Mouse (Mus musculus): ENCODE measurements around the gene Pskh1.

Pskh1 gene

DNA sequence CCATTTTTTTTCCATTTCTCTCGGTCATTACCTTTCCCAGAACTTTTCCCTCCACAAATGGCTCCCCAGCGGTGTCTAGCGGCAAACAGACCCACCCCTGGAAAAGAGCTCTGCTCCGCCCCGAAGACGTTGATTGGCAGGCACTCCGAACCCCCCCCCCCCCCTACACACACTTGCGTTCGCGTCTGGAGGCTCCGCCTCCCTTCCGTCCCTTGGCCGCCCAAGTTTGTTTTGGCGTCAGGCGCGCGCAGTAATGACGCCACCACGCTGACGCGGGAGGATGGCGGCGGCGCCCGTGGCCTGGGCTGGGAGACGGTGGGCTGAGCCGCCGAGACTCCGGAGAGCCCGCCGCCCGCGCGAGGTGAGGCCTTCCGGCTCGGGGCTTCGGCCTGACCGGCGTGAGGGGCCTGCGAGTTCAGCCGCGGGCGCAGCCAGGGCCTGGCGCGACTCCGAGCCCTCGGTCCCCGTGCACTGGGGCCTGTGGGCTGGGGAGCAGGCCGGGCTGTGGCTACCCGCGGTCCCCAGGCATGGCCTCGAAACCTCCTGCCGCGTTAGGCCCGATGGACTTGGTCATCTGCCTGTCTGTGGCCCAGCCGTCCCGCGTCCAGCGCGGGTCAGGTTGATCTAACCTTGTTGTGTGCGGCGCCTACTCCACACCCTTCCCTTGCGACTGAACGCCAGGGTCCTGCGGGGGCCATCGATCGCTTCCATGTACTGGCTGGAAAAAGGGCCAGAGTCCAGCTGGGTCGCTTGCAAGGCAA lies at the start of gene Pskh1:
Pskh1 (plus strand) TSS at position 262 of the 761 bp plus-strand sequence.
- DNase-seq (ENCODE audit: low spot score): peak; percentile 96

DNA sequence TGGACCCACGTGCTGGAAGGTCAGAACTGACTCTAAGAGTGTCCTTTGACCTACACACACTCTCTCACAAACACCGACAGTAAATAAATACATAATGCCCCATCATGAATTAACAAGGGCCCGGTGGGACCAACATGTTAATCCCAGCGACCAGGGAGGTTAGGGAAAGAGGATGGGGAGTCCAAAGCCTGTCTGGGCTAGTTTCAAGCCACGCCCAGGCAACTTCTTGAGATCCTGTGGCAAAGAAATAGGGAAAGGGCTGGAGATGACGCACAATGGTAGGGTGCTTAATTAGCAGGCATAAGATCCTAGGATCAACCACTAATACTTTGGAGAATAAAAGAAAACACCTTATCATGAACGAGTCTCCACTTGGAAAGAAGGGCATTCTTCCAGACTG lies 49.6 kb upstream of the Pskh1 start:
- no peak for DNase-seq (ENCODE audit: low spot score)

DNA sequence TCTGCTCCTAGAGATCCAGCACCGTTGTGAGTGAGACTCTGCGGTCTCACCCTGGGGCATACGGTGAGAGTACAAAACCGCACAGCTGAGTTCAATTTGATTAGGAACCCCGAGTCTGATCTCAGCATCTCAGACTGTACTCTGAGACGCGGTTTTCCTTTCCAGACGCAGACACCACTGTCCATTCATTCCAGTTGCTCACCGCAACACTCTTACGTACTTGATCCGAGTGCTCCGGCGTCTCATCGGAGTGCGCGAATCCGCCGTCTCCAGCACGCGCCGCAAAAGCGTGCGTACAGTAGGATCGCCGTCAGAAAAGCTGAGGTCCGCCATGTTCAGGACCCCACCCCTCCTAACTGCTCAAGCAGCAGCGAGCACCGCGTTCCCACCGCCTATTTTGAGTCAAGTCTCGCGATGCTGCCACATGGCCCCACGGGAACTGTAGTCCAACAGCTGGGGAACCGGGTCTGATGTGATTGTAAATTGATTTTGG lies 48.5 kb upstream of the Pskh1 start:
- peak; percentile 91 for DNase-seq (ENCODE audit: low spot score)

DNA sequence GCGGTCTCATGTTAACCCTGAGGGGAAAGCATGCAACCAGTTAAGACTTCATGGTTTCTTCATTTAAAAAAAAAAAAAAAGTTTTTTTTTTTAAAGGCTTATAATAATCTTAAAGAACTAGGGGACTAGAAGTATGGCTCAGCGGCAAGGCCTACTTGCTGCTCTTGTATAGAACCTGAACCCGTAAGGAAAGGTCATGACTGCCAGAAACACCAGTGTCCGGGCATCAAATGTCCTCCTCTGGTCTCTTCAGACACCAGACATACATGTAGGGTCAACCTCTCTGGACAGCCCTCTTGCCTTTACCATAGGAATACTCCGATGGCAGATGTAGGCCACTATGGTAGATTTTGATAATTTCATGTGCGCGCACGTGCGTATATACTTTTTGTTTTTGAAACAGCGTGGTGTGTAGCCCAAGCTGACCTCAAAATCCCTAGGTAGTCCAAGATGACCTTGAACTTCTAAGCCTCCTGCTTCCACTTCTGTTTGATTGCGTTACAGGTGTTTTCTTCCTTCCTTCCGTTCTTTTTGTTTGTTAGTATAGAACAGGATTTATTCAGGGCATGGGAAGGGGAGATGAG lies 48.0 kb upstream of the Pskh1 start:
- no peak for DNase-seq (ENCODE audit: low spot score)

DNA sequence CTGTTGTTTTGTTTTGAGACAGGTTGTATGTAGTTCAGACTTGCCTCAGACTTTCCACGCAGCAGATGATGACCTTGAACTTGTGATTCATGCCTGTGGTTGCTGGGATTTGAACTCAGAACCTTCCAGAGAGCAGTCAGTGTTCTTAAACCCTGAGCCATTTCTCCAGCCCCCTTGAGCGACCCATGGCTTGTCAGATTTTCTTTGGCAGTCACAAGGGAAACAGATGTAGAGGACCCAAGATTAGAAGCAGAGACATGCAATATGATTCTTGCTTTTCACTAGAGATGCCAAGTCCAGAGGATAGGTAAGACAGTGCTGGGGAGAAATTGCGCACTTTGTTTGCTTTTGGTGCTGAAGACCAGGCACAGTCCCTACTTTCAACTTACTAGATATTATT lies 47.1 kb upstream of the Pskh1 start, which contains the start of gene Cenpt:
Cenpt (minus strand) TSS at position 101 of the 400 bp plus-strand sequence.
- DNase-seq (ENCODE audit: low spot score): no peak

DNA sequence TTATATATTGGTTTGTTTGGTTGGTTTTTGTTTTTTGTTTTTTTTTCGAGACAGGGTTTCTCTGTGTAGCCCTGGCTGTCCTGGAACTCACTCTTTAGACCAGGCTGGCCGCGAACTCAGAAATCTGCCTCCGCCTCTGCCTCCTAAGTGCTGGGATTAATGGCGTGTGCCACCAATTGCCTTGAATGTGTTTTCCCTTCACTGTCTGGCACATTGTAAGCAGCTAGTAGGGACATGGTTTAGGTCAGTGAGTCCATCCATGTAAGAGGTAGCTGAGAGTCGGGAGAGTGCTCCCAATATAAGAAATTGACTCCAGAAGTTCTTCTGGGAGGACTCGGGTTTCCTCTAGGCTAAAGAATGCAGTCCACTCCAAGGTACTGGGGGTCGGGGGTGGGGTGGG lies 45.9 kb upstream of the Pskh1 start:
- no peak for DNase-seq (ENCODE audit: low spot score)

DNA sequence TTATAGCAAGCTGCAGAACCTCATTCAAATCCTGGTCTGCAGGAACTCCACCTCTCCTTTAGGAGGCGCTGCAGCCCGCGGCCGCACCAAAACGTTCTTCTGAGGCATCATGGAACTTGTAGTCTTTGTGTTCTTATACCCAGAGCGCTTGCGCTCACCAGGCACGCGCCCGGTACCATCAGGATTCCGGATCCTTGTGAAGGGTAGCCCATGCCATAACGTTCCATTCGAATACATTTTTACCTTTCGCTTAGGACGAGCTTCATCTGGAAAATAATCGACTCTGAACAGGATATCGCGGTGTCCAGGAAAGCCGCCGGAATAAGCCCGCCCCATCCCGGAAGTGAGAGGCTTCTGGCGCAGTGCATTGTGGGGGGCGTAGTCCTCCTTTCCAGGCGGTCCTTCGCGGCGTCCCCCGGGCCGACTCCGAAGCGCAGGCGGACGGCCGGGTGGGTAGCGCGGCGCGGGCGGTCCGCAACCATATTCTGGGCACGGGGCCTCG lies 45.5 kb upstream of the Pskh1 start, which contains the start of gene Thap11:
Thap11 (plus strand) TSS at position 418 of the 502 bp plus-strand sequence.
- DNase-seq (ENCODE audit: low spot score): peak; percentile 96

DNA sequence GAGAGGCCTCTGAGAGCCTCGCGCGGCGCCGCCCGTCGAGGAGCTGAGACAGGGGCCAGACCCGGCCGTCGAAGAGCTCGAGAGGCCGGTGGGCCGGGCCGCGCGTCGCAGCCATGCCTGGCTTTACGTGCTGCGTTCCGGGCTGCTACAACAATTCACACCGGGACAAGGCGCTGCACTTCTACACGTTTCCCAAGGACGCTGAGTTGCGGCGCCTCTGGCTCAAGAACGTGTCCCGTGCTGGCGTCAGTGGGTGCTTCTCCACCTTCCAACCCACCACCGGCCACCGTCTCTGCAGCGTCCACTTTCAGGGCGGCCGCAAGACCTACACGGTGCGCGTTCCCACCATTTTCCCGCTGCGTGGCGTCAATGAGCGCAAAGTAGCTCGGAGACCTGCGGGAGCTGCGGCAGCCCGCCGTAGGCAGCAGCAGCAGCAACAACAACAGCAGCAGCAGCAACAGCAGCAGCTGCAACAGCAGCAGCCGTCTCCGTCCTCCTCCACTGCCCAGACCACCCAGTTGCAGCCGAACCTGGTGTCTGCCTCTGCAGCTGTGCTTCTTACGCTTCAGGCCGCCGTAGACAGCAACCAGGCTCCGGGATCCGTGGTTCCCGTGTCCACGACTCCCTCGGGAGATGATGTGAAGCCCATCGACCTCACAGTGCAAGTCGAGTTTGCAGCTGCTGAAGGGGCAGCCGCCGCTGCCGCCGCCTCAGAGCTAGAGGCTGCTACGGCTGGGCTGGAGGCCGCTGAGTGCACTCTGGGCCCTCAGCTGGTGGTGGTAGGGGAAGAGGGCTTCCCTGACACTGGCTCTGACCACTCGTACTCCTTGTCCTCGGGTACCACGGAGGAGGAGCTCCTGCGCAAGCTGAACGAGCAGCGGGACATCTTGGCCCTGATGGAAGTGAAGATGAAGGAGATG lies 44.7 kb upstream of the Pskh1 start:
- DNase-seq (ENCODE audit: low spot score): peak; percentile 35

DNA sequence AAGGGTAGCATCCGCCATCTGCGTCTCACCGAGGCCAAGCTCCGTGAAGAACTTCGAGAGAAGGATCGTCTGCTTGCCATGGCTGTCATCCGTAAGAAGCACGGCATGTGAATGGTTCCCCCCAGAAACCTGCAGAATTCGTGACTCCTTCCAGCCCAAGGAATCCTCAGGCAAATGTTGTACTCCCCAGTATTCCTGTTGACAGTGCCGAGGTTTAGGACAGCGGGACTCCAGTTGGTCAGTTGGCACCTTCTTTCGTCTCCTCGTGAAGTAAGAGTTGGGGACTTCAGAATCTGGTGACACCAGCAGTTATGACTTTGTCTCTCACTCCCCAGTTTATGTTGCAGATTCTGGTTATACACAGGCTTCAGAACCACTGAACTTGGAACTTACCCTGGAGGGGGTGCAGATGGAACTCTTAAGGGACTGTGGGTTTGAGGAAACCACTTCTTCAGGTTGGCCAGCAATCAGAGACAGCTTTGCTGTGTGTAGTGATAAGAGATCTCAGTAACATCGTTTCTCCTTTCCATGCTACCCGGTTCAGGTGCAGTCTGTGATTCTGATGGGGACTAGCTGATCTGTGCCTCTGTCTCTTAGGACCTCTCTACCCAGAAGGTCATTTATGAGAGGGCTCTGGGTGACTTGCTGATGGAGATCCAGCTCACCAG lies 43.9 kb upstream of the Pskh1 start:
- peak; percentile 32 for DNase-seq (ENCODE audit: low spot score)

DNA sequence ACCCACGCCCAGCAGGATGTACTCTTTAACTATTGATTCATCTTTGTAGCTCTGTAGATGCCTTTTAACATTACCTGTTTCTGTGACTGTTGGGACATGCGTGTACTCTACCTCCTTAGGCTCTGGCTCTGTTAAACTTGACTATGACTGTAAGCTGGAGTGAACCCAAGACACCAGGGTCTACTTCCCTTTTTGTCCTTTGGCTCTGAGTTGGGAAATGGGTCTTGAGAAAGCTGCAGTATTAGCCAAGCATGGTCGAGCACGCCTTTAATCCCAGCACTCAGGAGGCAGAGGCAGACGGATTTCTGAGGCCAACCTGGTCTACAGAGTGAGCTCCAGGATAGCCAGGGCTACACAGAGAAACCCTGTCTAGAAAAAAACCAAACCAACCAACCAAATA lies 41.7 kb upstream of the Pskh1 start:
- no peak for DNase-seq (ENCODE audit: low spot score)

DNA sequence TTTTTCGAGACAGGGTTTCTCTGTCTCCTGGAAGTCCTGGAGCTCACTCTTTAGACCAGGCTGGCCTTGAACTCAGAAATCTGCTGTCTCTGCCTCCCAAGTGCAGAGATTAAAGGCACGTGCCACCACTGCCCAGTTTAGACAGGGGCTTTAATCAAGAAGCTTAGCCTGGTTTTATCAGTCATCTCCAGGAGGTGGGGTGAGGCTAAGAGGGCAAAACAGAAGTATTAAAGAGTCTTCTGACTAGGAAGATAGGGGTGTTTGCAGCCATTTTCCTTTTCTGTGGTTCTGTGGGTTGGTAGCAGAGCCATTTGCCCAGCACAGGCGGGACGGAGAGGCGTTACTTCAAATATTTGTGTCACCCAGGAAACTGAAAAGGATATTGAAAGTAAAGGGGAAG lies 40.9 kb upstream of the Pskh1 start:
- DNase-seq (ENCODE audit: low spot score): no peak

DNA sequence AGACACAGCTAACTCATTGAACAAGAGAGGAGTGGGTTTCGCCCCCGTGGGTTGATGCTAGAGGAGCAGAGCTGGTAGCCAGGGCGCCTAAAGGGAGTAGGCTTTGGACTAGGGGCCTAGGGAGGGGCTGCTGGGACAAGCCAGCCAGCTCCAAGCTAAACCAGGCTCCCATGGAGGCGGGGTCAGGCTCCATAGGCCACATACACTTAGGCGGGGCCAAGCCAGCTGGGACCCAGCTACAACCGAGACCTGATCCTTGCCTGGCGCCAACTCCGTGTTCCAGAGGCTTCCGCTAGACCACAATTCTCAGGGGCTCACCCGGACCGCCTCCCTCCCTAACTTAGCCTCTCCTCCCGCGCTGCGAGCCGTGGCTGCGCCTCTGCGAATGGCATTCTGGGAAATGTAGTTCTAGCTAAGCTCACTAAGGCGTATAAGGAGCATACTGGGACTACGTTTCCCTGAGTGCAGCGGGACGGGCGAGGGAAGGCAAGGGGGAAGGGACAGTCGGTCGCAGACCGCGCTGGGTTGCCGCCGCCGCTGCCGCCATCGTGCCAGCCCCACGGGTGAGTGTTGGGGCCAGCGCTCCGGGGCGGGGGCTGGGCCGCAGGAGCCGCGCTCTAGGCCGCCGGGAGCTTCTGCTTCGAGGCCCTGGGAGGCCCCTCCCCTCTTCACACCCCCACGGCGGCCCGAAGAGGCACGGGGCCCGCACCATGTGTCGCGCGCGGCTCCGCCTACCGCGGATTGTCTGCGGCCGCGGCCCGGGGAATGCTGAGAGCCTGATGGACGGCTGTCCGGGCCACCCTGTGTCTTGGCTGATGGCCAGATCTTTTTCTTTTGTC lies 39.9 kb upstream of the Pskh1 start, which contains the start of gene Nutf2:
Nutf2 (plus strand) TSS at position 438 of the 839 bp plus-strand sequence.
- DNase-seq (ENCODE audit: low spot score): peak; percentile 99

DNA sequence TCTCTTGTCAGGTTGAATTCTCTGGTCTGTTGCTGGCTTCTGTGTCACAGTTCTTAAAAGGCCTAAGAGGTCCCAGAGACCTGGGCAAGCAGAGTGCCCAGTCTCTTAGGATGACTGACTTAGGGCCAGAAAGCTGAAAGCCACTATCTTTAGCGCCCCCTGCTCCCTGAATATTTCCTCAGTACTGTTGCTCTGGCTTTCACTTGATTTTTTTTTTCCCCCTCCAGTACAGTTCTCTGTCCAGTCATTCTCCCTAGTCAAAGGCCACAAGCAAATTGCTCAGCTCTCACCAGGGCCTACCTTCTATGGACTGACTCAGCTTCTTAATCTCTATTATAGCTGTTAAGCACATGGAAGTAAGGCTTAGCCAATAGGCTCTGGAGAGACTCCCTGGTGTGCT lies 38.3 kb upstream of the Pskh1 start:
- peak; percentile 65 for DNase-seq (ENCODE audit: low spot score)

DNA sequence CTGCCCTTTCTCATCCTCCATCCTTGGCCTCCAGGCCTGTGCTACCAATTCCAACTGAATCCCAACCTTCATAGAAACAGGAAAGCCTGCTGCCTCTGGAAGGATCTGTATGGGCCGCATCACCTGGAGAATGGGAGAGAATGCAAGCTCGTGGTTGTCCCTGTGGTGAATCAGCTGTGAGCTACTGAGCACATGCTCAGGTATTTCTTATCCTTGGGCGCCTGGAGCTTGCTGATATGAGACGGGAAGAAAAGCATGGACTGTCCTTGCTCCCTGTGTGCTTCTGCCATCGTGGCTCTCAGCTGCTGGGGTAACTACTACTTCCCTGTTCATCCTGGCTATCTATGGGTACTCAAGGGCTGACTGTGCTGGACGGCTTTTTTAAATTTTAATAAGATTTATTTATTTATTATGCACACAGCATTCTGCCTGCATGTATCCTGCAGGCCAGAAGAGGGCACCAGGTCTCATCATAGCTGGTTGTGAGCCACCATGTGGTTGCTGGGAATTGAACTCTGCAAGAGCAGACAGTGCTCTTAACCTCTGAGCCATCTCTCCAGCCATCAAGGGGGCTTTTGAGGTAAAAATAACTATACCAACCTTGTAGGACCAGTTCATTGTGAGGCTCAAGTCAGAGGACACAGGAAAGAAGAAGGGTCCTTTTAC lies 33.7 kb upstream of the Pskh1 start:
- no peak for DNase-seq (ENCODE audit: low spot score)

DNA sequence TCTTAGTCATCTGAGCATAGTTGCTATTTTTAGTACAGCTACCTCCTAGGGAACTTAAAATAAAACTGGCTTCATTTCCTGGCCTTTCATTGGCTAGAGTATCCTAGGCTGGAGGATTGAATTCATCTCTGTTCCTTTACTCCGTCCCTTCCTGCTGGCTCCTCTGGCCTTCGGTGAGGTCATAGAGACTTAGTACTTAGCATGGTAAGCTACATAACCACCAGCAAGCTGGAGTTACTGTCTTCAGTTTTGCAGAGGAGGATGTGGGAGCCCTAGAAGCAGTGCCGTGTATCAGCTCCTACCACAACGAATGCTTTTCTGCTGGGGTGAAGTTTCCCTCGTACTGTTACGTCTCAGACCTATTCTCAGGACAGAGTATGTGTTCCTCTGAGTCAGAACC lies 25.9 kb upstream of the Pskh1 start:
- DNase-seq (ENCODE audit: low spot score): no peak

DNA sequence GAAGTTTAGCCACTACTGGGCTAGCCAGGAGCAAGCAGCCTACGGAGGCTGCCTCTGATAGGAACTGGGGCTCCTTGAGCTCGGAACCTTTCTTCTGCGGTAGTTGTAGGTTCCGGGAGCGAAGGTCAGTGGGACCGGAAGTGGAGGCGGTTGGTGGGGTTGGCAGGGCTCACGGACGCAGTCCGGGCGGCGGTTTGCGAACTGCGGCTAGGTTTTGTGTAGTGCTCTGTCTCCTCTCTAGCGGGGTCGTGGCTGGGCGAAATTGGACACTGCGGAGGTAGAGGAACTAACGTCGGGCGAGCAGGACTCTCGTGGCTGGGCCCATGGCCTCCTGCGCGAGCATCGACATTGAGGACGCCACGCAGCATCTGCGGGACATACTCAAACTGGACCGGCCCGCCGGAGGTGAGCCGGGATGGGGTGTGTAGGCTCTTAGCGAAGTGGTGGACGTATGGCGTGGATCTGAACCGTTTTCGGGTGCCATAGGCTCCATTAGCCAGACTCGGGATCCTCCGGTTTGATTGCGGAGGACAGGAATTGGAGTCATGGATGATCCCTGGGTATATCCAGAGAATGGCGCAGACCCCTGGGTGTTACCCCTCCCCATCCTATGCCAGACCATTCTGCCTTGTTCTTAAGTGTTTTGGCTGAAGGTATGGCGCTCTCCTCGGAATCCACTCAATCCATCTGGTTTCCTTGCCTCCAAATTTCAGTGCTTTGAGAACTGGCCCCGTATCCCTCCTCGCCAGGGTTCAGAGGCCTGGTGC lies 19.3 kb upstream of the Pskh1 start, which contains the start of gene Edc4:
Edc4 (plus strand) TSS at position 128 of the 767 bp plus-strand sequence.
- peak; percentile 89 for DNase-seq (ENCODE audit: low spot score)

DNA sequence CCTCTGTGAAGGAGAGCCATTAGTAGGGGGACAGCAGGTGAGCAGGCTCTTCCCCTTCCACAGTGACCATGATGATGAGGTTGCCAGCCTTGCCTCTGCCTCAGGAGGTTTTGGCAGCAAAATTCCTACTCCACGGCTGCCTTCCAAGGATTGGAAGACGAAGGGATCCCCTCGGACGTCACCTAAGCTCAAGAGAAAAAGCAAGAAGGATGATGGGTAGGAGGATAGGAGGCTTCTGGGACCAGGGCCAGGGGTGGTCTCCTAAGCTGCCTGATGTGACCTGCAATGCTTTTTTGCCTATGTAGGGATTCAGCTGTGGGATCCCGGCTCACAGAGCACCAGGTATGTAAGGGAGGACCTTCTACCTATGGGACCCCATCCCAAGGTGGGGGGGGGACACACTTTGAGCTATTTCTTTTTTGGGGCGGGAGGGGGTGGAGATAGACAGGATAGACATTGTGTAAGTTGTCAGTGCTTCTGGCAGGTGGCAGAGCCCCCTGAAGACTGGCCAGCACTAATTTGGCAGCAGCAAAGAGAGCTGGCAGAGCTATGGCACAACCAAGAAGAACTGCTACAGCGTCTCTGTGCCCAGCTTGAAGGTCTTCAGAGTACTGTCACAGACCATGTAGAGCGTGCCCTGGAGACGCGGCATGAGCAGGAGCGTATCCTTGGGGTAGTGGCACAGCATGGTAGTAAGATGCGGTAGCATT lies 10.3 kb upstream of the Pskh1 start:
- no peak for DNase-seq (ENCODE audit: low spot score)

DNA sequence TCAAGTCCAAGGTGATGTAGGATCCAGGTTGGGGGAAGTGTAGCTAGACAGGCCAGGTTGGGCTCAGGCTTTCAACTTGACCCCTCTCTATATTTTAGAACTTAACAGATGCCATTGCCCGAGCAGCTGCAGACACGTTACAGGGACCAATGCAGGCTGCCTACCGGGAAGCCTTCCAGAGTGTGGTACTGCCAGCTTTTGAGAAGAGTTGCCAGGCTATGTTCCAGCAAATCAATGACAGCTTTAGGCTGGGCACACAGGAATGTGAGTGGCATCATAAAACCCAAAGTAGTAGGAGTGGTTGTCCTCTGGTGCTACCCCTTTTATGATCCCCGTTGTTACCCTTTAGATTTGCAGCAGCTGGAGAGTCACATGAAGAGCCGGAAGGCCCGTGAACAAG lies 9.4 kb upstream of the Pskh1 start:
- DNase-seq (ENCODE audit: low spot score): peak; percentile 40
